Mouse (Mus musculus) myocyte (in vitro differentiated cells): ENCODE results near the gene Ric8a. TPM values are rescaled to one million over a fixed set of nuclear protein-coding genes. Genes with fewer than 3 reads are reported as not detected.

Experiments
- H3K27me3 ChIP-seq: one replicate; pipeline ENCODE4 v1.6.1; 2011; ENCODE audit not compliant: control insufficient read depth, insufficient read depth, insufficient read length
- H3K36me3 ChIP-seq: one replicate; pipeline ENCODE4 v1.6.1; 2011; ENCODE audit not compliant: control insufficient read depth, insufficient read depth
- H3K4me2 ChIP-seq: one replicate; pipeline ENCODE4 v1.6.1; 2011; ENCODE audit warnings: low read depth, control low read depth
- H3K4me3 ChIP-seq: one replicate; pipeline ENCODE4 v1.5.1; 2011; ENCODE audit warnings: mild to moderate bottlenecking, control low read depth, moderate library complexity
- H3K79me2 ChIP-seq: one replicate; pipeline ENCODE4 v1.6.1; 2011; ENCODE audit not compliant: control insufficient read depth, insufficient read depth
- H3ac ChIP-seq: one replicate; pipeline ENCODE4 v1.6.1; 2011; ENCODE audit not compliant: control insufficient read depth, insufficient read length
- CEBPB ChIP-seq: IDR thresholded peaks from 2 replicates; pipeline ENCODE4 v1.6.1; 2011; ENCODE audit warnings: mild to moderate bottlenecking, moderate library complexity; ENCODE audit not compliant: poor library complexity, insufficient read depth, severe bottlenecking
- E2F4 ChIP-seq: IDR thresholded peaks from one replicate; pipeline ENCODE4 v1.6.1; 2011; ENCODE audit warnings: mild to moderate bottlenecking, control low read depth, moderate library complexity; ENCODE audit not compliant: insufficient read depth
- MAX ChIP-seq: IDR thresholded peaks from one replicate; pipeline ENCODE4 v1.6.1; 2011; ENCODE audit warnings: low read depth, mild to moderate bottlenecking, control low read depth
- MYOD1 ChIP-seq, 3 experiments: IDR thresholded peaks; one replicate each; pipeline ENCODE4 v1.6.1; 2011; ENCODE audit warnings: control low read depth in 2 of 3, low read depth in 2 of 3, mild to moderate bottlenecking in 2 of 3, moderate library complexity in 1 of 3; ENCODE audit not compliant: insufficient read length in 2 of 3, control insufficient read depth in 1 of 3
- MYOG ChIP-seq, 3 experiments: IDR thresholded peaks; one replicate each; pipeline ENCODE4 v1.6.1; 2011; ENCODE audit warnings: control low read depth in 2 of 3, low read depth in 2 of 3, mild to moderate bottlenecking in 2 of 3; ENCODE audit not compliant: insufficient read length in 2 of 3, control insufficient read depth in 1 of 3, insufficient read depth in 1 of 3
- POLR2A ChIP-seq: IDR thresholded peaks from one replicate; pipeline ENCODE4 v1.6.1; 2011; ENCODE audit warnings: low read depth, mild to moderate bottlenecking, control low read depth, moderate library complexity; ENCODE audit not compliant: insufficient read length
- POLR2AphosphoS2 ChIP-seq: IDR thresholded peaks from one replicate; pipeline ENCODE4 v1.6.1; 2011; ENCODE audit warnings: low read depth, control low read depth; ENCODE audit not compliant: insufficient read length
- REST ChIP-seq: IDR thresholded peaks from one replicate; pipeline ENCODE4 v1.6.1; 2011; ENCODE audit warnings: mild to moderate bottlenecking, control low read depth, moderate library complexity; ENCODE audit not compliant: insufficient read depth, insufficient read length
- SRF ChIP-seq: IDR thresholded peaks from one replicate; pipeline ENCODE4 v1.6.1; 2011; ENCODE audit warnings: low read depth; ENCODE audit not compliant: control insufficient read depth, insufficient read length
- TCF12 ChIP-seq: IDR thresholded peaks from one replicate; pipeline ENCODE4 v1.6.1; 2011; ENCODE audit warnings: mild to moderate bottlenecking, control low read depth; ENCODE audit not compliant: poor library complexity, insufficient read depth, severe bottlenecking
- TCF3 ChIP-seq: IDR thresholded peaks from one replicate; pipeline ENCODE4 v1.6.1; 2011; ENCODE audit warnings: low read depth, control low read depth; ENCODE audit not compliant: insufficient read length
- USF1 ChIP-seq: IDR thresholded peaks from one replicate; pipeline ENCODE4 v1.6.1; 2011; ENCODE audit warnings: low read depth, mild to moderate bottlenecking, control low read depth, moderate library complexity
- polyA plus RNA-seq: library from polyadenylated mRNA; unstranded; fragments of >200 nt; fragmentation: generic; extraction: Trizol; gene quantifications from one replicate; pipeline ENCODE4 v1.2.1, GENCODE M21; 2012; ENCODE audit warnings: missing spikeins

The Ric8a gene
- polyA plus RNA-seq, 1 experiment, result 123 TPM

GRCm38 (mm10) chr7:140845683-140846082 is 11.1 kb upstream of the Ric8a start:
- Histone ChIP-seq H3K4me2 (no peak overlapping the region), H3ac (no peak overlapping the region), H3K36me3 (no peaks in the 10 kb centered on the region), H3K27me3 (peaks cover 12% of the 10 kb centered on the region), H3K79me2 (no peaks in the 10 kb centered on the region), H3K4me3 (no peak overlapping the region)
- TF ChIP-seq SRF (no peak), MYOD1 (IDR thresholded peaks at IDR 0.05; ENCODE audit: control insufficient read depth in 1 of 3, insufficient read length in 2 of 3, low read depth in 2 of 3) (no peak), MYOG (IDR thresholded peaks at IDR 0.05; ENCODE audit: control insufficient read depth in 1 of 3, insufficient read depth in 1 of 3, insufficient read length in 2 of 3, low read depth in 2 of 3) (no peak), USF1 (no peak), POLR2A (no peak), TCF12 (no peak), POLR2AphosphoS2 (no peak), MAX (no peak), CEBPB (no peak), E2F4 (no peak), REST (no peak), TCF3 (no peak)

- TF ChIP-seq MYOD1 (IDR thresholded peaks at IDR 0.05; ENCODE audit: control insufficient read depth in 1 of 3, insufficient read length in 2 of 3, low read depth in 2 of 3) (no peak), USF1 (no peak), SRF (no peak), POLR2A (no peak), MAX (no peak), E2F4 (no peak), POLR2AphosphoS2 (no peak), CEBPB (no peak), TCF3 (no peak), REST (no peak), TCF12 (no peak), MYOG (IDR thresholded peaks at IDR 0.05; ENCODE audit: control insufficient read depth in 1 of 3, insufficient read depth in 1 of 3, insufficient read length in 2 of 3, low read depth in 2 of 3) (no peak)
- Histone ChIP-seq H3K27me3 (peaks cover 12% of the 10 kb centered on the region), H3K36me3 (no peaks in the 10 kb centered on the region), H3ac (no peak overlapping the region), H3K79me2 (no peaks in the 10 kb centered on the region), H3K4me3 (no peak overlapping the region), H3K4me2 (no peak overlapping the region)
Observed at GRCm38 (mm10) chr7:140846676-140847075, 10.1 kb upstream of the Ric8a start.

DNA sequence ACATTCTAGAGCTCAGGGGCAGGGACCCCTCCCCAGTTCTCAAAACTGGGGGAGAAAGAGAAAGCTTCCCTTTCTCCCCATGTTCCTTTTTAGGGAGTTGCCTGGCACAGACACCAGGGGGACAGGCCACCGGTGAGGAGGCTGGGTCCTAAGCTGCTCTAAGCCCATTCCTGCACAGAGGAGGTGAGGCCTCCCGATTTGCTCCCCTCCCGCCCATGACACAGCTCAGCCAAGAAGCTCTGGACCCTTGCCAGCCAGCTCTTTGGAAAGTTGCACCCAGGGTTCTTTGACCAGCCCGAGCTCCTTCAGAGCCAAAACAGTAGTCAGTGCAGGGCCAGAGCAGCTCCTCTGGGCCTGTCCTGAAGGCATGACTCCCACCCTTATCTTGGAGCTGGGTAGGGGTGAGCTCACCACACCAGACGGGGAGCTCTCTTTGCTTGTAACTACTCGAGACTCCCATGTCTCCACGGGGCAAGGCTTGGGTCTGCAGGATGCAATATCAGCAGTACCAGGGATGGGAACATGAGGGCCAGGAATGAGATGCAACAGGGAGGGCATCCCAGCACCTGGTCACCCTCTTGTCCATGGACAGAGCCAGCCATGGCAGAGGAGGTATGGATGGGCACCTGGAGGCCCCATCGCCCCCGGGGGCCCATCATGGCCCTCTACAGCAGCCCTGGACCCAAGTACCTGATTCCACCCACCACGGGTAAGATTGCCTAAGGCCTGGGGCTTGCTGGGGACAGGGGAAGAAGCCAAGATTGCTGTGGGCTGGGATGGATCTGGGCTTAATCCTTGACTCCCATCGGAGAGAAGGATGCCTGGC is 8.8 kb upstream of the Ric8a start, which contains the start of gene Odf3:
TSS of gene Odf3 (plus strand) at position 51 of the 826 bp plus-strand sequence.
- Histone ChIP-seq H3K36me3 (peaks cover 1% of the 10 kb centered on the region), H3K4me3 (no peak within 1 kb of the TSS), H3K79me2 (peaks cover 2% of the 10 kb centered on the region), H3ac (no peak within 1 kb of the TSS), H3K4me2 (no peak within 1 kb of the TSS), H3K27me3 (peaks cover 12% of the 10 kb centered on the region)
- TF ChIP-seq SRF, result no peak
- TF ChIP-seq MAX, result no peak
- TF ChIP-seq REST, result no peak
- no peak for TF ChIP-seq TCF3
- TF ChIP-seq MYOD1 (IDR thresholded peaks at IDR 0.05; ENCODE audit: control insufficient read depth in 1 of 3, insufficient read length in 2 of 3, low read depth in 2 of 3), result no peak
- no peak for TF ChIP-seq POLR2AphosphoS2
- no peak for TF ChIP-seq POLR2A
- no peak for TF ChIP-seq E2F4
- TF ChIP-seq MYOG (IDR thresholded peaks at IDR 0.05; ENCODE audit: control insufficient read depth in 1 of 3, insufficient read depth in 1 of 3, insufficient read length in 2 of 3, low read depth in 2 of 3), result no peak
- no peak for TF ChIP-seq USF1
- TF ChIP-seq TCF12, result no peak
- TF ChIP-seq CEBPB, result no peak

DNA sequence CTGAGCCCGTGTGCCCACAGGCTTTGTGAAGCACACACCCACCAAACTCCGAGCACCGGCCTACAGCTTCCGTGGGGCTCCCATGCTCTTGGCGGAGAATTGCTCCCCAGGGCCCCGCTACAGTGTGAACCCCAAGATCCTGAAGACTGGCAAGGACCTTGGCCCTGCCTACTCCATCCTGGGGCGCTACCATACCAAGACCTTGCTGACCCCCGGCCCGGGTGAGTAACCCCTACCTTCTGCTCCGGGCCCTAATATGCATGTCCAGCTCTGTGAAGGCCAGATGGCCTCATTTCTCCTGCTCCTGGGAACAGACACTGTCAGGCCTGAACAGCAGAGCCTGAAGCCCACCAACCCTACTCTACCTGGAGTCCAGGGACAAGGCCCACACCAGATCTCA is 8.2 kb upstream of the Ric8a start:
- H3K79me2 ChIP-seq, result peaks cover 5% of the 10 kb centered on the region
- H3K27me3 ChIP-seq, result peaks cover 10% of the 10 kb centered on the region
- H3K4me2 ChIP-seq, result no peak overlapping the region
- peaks cover 6% of the 10 kb centered on the region for H3K36me3 ChIP-seq
- TF ChIP-seq REST, result no peak
- TF ChIP-seq TCF12, result no peak
- no peak for TF ChIP-seq MYOD1 (IDR thresholded peaks at IDR 0.05; ENCODE audit: control insufficient read depth in 1 of 3, insufficient read length in 2 of 3, low read depth in 2 of 3)
- TF ChIP-seq POLR2AphosphoS2, result no peak
- no peak for TF ChIP-seq E2F4
- TF ChIP-seq USF1, result no peak
- no peak for TF ChIP-seq SRF
- TF ChIP-seq TCF3, result no peak
- no peak for TF ChIP-seq POLR2A
- TF ChIP-seq MAX, result no peak
- no peak for TF ChIP-seq MYOG (IDR thresholded peaks at IDR 0.05; ENCODE audit: control insufficient read depth in 1 of 3, insufficient read depth in 1 of 3, insufficient read length in 2 of 3, low read depth in 2 of 3)
- TF ChIP-seq CEBPB, result no peak
- no peak overlapping the region for H3ac ChIP-seq
- H3K4me3 ChIP-seq, result no peak overlapping the region
